Mouse (Mus musculus): ENCODE measurements around the gene Ces2g. TPM values are rescaled to one million over a fixed set of nuclear protein-coding genes. Genes with fewer than 3 reads are reported as not detected.

Ces2g gene
- polyA plus RNA-seq (2014; fragmentation: Nextera tagmentation; extraction: Ambion mirVana), result not detected in 2 replicates

- no peaks in the 10 kb centered on the region for H3K4me1 ChIP-seq (replicated peaks; ENCODE audit: control insufficient read depth, insufficient read depth, low read length)
- no peak within 1 kb of the TSS for H3K4me3 ChIP-seq (ENCODE audit: low read depth, low read length)
- H3K4me2 ChIP-seq (ENCODE audit: low read depth, low read length, severe bottlenecking), result no peak within 1 kb of the TSS
- 71% methylated on average over 5 of the region's 5 CpGs for WGBS
- DNase-seq (ENCODE audit: low spot score), result no peak
- H3K27me3 ChIP-seq (ENCODE audit: control insufficient read depth, insufficient read depth, low read length), result no peaks in the 10 kb centered on the region
- H3K9me3 ChIP-seq (ENCODE audit: control insufficient read depth, low read length), result no peaks in the 10 kb centered on the region
- no peak for ATAC-seq (replicated peaks; ENCODE audit: low FRiP score)
- H3K27ac ChIP-seq (ENCODE audit: low read depth, low read length), result no peak within 1 kb of the TSS
- H3K9ac ChIP-seq (ENCODE audit: low read length), result no peak within 1 kb of the TSS
- H3K36me3 ChIP-seq (ENCODE audit: control insufficient read depth, insufficient read depth, low read length), result no peaks in the 10 kb centered on the region
These were observed at the start of gene Ces2g for GRCm38 (mm10) chr8:104961537-104961961. Gene Ces2g (plus strand): TSS chr8:104961718.

- no peak for DNase-seq (ENCODE audit: low spot score)
- no peaks in the 10 kb centered on the region for H3K27me3 ChIP-seq (ENCODE audit: control insufficient read depth, insufficient read depth, low read length)
- no peak within 1 kb of the TSS for H3K9ac ChIP-seq (ENCODE audit: low read length)
- no peak within 1 kb of the TSS for H3K4me3 ChIP-seq (ENCODE audit: low read depth, low read length)
- no peak within 1 kb of the TSS for H3K27ac ChIP-seq (ENCODE audit: low read depth, low read length)
- 80% methylated on average over 5 of the region's 5 CpGs for WGBS
- H3K36me3 ChIP-seq (ENCODE audit: control insufficient read depth, insufficient read depth, low read length), result no peaks in the 10 kb centered on the region
- H3K4me2 ChIP-seq (ENCODE audit: low read depth, low read length, severe bottlenecking), result no peak within 1 kb of the TSS
- no peaks in the 10 kb centered on the region for H3K9me3 ChIP-seq (ENCODE audit: control insufficient read depth, low read length)
- no peaks in the 10 kb centered on the region for H3K4me1 ChIP-seq (replicated peaks; ENCODE audit: control insufficient read depth, insufficient read depth, low read length)
- no peak for ATAC-seq (replicated peaks; ENCODE audit: low FRiP score)
These were observed 35.4 kb upstream of the Ces2g start, which contains the start of gene Ces2e for GRCm38 (mm10) chr8:104925972-104926596. Gene Ces2e (plus strand): TSS chr8:104926260.

DNA sequence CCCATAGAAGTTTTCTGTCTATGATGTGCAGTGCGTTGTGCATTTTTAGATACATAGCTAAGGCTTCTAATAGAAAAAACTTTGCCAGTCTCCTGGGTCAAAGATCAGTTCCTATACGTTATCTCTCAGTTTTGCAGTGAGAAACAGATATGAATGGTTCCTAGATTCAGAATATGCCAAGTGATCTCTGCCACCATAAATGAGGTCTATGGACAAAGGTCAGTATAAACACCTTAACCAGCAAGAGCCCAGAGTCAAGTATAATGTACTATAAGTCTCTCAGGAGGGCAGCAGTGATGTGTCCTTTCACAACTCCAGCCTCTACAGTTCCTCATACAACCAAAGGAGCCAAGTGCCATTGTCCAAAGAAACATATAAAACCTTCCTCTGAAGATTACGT is 34.2 kb upstream of the Ces2g start:
- Histone ChIP-seq H3K36me3 (ENCODE audit: control insufficient read depth, insufficient read depth, low read length) (no peaks in the 10 kb centered on the region), H3K27ac (ENCODE audit: low read depth, low read length) (no peak overlapping the region), H3K4me2 (ENCODE audit: low read depth, low read length, severe bottlenecking) (no peak overlapping the region), H3K27me3 (ENCODE audit: control insufficient read depth, insufficient read depth, low read length) (no peaks in the 10 kb centered on the region), H3K4me3 (ENCODE audit: low read depth, low read length) (no peak overlapping the region), H3K9me3 (ENCODE audit: control insufficient read depth, low read length) (no peaks in the 10 kb centered on the region), H3K9ac (ENCODE audit: low read length) (no peak overlapping the region), H3K4me1 (replicated peaks; ENCODE audit: control insufficient read depth, insufficient read depth, low read length) (no peaks in the 10 kb centered on the region)
- ATAC-seq (replicated peaks; ENCODE audit: low FRiP score) (no peak), DNase-seq (ENCODE audit: low spot score) (no peak)
- 83% methylated on average over 3 of the region's 3 CpGs for WGBS

- WGBS, result 87% methylated on average over 2 of the region's 2 CpGs
- ATAC-seq (replicated peaks; ENCODE audit: low FRiP score) (no peak), DNase-seq (ENCODE audit: low spot score) (no peak)
- Histone ChIP-seq H3K36me3 (ENCODE audit: control insufficient read depth, insufficient read depth, low read length) (no peaks in the 10 kb centered on the region), H3K4me1 (replicated peaks; ENCODE audit: control insufficient read depth, insufficient read depth, low read length) (no peaks in the 10 kb centered on the region), H3K27ac (ENCODE audit: low read depth, low read length) (no peak overlapping the region), H3K27me3 (ENCODE audit: control insufficient read depth, insufficient read depth, low read length) (no peaks in the 10 kb centered on the region), H3K9ac (ENCODE audit: low read length) (no peak overlapping the region), H3K4me2 (ENCODE audit: low read depth, low read length, severe bottlenecking) (no peak overlapping the region), H3K4me3 (ENCODE audit: low read depth, low read length) (no peak overlapping the region), H3K9me3 (ENCODE audit: control insufficient read depth, low read length) (no peaks in the 10 kb centered on the region)
These were observed 16.9 kb upstream of the Ces2g start for GRCm38 (mm10) chr8:104944665-104945064.

DNA sequence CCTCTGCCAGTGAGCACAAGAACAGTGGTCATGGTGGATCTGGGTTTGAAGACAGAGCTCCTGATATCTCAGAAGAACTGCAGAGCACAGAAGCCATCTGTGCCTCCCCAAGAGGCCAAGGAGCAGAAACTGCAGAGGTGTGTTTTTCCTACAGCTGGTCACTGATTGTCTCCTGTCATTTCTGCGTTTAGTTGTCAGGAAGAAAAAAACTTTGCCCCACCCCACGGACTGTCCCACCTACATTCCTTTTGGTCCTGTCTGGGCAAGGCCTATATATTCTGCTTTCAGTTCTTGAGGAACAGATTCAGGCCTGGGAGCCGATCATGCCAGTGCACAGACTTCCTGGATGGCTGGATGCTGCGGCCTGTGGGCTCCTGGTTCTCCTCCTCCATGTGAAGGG is 14.5 kb upstream of the Ces2g start, which contains the start of gene Ces2f:
Gene Ces2f, plus strand, starts transcription at position 301 of the 400 bp plus-strand sequence.
- no peak within 1 kb of the TSS for H3K27ac ChIP-seq (ENCODE audit: low read depth, low read length)
- DNase-seq (ENCODE audit: low spot score), result no peak
- no peaks in the 10 kb centered on the region for H3K36me3 ChIP-seq (ENCODE audit: control insufficient read depth, insufficient read depth, low read length)
- no peaks in the 10 kb centered on the region for H3K4me1 ChIP-seq (replicated peaks; ENCODE audit: control insufficient read depth, insufficient read depth, low read length)
- no peak within 1 kb of the TSS for H3K4me3 ChIP-seq (ENCODE audit: low read depth, low read length)
- no peak within 1 kb of the TSS for H3K4me2 ChIP-seq (ENCODE audit: low read depth, low read length, severe bottlenecking)
- H3K9me3 ChIP-seq (ENCODE audit: control insufficient read depth, low read length), result no peaks in the 10 kb centered on the region
- H3K27me3 ChIP-seq (ENCODE audit: control insufficient read depth, insufficient read depth, low read length), result no peaks in the 10 kb centered on the region
- WGBS, result 87% methylated on average over 4 of the region's 4 CpGs
- H3K9ac ChIP-seq (ENCODE audit: low read length), result no peak within 1 kb of the TSS
- ATAC-seq (replicated peaks; ENCODE audit: low FRiP score), result no peak

DNA sequence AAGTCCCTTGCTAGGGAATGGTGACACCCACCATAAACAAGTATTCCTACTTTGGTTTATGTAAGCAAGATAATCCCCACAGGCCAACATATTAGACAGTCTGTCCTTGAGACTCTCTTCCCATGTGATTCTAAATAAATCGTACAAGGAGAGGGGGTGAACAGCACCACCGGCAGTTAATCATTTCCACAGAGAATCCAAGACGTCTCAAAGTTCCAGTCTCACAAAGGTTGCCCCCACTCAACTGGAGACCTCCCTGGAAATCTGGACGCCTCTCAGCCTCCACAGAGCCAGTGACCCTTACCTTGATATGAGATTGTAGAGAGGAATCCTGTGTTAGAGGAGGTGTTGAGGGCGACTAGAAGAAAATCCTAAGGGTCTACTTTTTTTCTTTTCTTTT is 12.5 kb upstream of the Ces2g start:
- WGBS, result 80% methylated on average over 5 of the region's 5 CpGs
- H3K27me3 ChIP-seq (ENCODE audit: control insufficient read depth, insufficient read depth, low read length), result no peaks in the 10 kb centered on the region
- no peak overlapping the region for H3K27ac ChIP-seq (ENCODE audit: low read depth, low read length)
- DNase-seq (ENCODE audit: low spot score) (no peak), ATAC-seq (replicated peaks; ENCODE audit: low FRiP score) (no peak)
- no peak overlapping the region for H3K4me3 ChIP-seq (ENCODE audit: low read depth, low read length)
- H3K4me2 ChIP-seq (ENCODE audit: low read depth, low read length, severe bottlenecking), result no peak overlapping the region
- H3K9me3 ChIP-seq (ENCODE audit: control insufficient read depth, low read length), result no peaks in the 10 kb centered on the region
- no peaks in the 10 kb centered on the region for H3K36me3 ChIP-seq (ENCODE audit: control insufficient read depth, insufficient read depth, low read length)
- no peak overlapping the region for H3K9ac ChIP-seq (ENCODE audit: low read length)
- H3K4me1 ChIP-seq (replicated peaks; ENCODE audit: control insufficient read depth, insufficient read depth, low read length), result no peaks in the 10 kb centered on the region

- ATAC-seq (replicated peaks; ENCODE audit: low FRiP score), result no peak
These were observed 847 bp downstream of the Ces2g start for GRCm38 (mm10) chr8:104962229-104962901.

DNA sequence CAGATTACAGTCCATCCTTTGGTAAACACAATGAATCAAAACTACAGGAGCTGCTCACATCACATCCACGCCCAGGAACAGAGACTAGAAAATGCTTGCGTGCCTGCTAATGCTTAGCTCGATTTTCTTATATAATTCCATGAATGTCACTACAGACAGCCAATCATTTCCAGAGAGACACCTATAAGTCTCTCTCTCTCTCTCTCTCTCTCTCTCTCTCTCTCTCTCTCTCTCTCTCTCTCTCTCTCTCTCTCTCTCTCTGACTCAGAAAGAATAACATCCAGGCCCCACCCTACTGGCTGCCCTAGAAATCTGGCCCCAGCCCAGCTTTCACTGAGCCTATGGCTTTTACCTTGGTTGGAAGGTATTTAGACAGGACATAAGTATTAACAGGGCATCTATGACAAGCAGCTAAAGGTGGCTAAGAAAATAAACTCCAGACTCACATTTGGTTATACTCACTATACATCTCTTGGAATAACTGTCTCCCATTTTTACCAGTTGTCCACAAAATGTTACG is 1.9 kb downstream of the Ces2g start:
- H3K27me3 ChIP-seq (ENCODE audit: control insufficient read depth, insufficient read depth, low read length), result no peaks in the 10 kb centered on the region
- H3K9me3 ChIP-seq (ENCODE audit: control insufficient read depth, low read length), result no peaks in the 10 kb centered on the region
- 87% methylated on average over 4 of the region's 4 CpGs for WGBS
- no peak overlapping the region for H3K9ac ChIP-seq (ENCODE audit: low read length)
- H3K4me1 ChIP-seq (replicated peaks; ENCODE audit: control insufficient read depth, insufficient read depth, low read length), result no peaks in the 10 kb centered on the region
- no peak overlapping the region for H3K27ac ChIP-seq (ENCODE audit: low read depth, low read length)
- DNase-seq (ENCODE audit: low spot score), result no peak
- ATAC-seq (replicated peaks; ENCODE audit: low FRiP score), result no peak
- H3K4me3 ChIP-seq (ENCODE audit: low read depth, low read length), result no peak overlapping the region
- H3K36me3 ChIP-seq (ENCODE audit: control insufficient read depth, insufficient read depth, low read length), result no peaks in the 10 kb centered on the region
- no peak overlapping the region for H3K4me2 ChIP-seq (ENCODE audit: low read depth, low read length, severe bottlenecking)

More at GRCm38 (mm10) chr8:104962229-104962901, 847 bp downstream of the Ces2g start:
- H3K27ac ChIP-seq (ENCODE audit: low read depth, low read length), result no peak overlapping the region
- WGBS, result 84% methylated on average over 8 of the region's 8 CpGs
- no peak overlapping the region for H3K4me2 ChIP-seq (ENCODE audit: low read depth, low read length, severe bottlenecking)
- H3K4me3 ChIP-seq (ENCODE audit: low read depth, low read length), result no peak overlapping the region
- no peaks in the 10 kb centered on the region for H3K4me1 ChIP-seq (replicated peaks; ENCODE audit: control insufficient read depth, insufficient read depth, low read length)
- H3K36me3 ChIP-seq (ENCODE audit: control insufficient read depth, insufficient read depth, low read length), result no peaks in the 10 kb centered on the region
- no peak for DNase-seq (ENCODE audit: low spot score)
- no peaks in the 10 kb centered on the region for H3K9me3 ChIP-seq (ENCODE audit: control insufficient read depth, low read length)
- no peak overlapping the region for H3K9ac ChIP-seq (ENCODE audit: low read length)
- H3K27me3 ChIP-seq (ENCODE audit: control insufficient read depth, insufficient read depth, low read length), result no peaks in the 10 kb centered on the region
